Mouse (Mus musculus) heart, postnatal 36 days (tissue): ENCODE data around the gene Rsu1. TPM values are rescaled to one million over a fixed set of nuclear protein-coding genes. Genes with fewer than 3 reads are reported as not detected.

Source experiments
- DNase-seq, 2 experiments: peaks; one replicate each; pipeline ENCODE4 v3.0.0; 2021 to 2022
- intact Hi-C: fragments of 180-260 bp; cut with DNase I; formaldehyde crosslinking; loops from one replicate; pipeline ENCODE4 v1.15.1; 2025
- total RNA-seq, 2 experiments: library from RNA; stranded (reverse); gene quantifications; 2 replicates each; pipeline ENCODE4 v1.2.3; 2021

Gene Rsu1
- total RNA-seq, 2 experiments from 2014 or later: 52.3 to 56.0 TPM

DNA sequence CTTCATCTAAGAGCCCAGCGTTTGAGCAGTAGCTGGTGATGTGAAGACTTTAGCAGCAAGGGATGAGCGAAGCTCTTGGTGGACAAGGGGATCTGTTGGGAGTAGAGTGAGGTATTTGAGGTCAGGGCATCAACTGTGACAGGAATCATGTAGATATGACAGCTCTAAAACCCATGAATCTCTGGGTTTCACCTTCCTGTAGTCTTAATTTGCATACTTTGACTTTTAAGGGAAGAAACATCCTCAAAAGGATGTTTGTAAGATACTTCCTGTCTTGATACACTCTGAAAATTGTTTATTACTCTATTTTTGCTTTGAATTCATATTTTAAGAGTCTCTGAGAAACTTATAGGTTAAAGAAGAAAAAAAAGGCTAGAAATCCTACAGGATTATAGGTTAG is 183.4 kb downstream of the Rsu1 start:
- no peak for DNase-seq
- intact Hi-C loops: no loop called here

DNA sequence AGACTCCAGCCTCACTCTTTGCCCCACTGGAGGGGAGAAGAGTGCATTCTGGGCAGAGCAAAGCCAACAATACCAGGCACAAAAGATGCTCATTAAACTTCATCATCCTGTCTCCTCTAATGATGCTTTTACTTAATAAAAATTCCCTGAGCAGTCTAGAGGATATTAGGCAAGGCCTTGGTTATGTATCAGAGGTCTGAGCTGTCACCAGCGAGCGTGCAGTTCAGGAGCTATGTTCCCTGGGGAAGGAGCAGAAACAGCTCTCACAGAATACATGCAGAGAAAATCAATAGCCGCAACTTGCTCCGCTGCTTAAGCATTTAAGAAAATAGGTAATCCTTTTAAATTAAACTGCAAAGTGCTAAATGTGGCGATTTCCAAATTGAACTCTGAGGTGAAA is 187.0 kb downstream of the Rsu1 start:
- intact Hi-C loops: no loop called here
- no peak for DNase-seq

DNA sequence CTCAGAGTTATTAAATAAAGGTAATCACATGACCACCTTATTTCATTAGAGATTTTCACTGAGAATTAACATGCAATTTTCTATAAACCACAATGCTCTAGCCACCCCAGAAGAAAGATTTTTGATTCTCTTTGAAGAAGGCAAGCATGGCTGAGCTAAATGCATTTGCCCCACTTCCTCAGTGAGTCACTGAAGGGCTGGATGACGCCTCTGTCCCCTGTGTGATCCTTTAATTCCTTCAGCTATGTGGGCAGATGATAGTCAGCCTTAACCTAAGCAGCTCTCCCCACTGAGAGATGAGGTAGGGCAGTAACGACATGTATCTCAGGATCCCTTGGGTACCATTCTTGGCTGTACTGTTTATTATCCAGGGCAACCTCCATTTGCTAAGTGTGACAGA is 190.7 kb downstream of the Rsu1 start:
- intact Hi-C loops: no loop called here
- DNase-seq: no peak

DNA sequence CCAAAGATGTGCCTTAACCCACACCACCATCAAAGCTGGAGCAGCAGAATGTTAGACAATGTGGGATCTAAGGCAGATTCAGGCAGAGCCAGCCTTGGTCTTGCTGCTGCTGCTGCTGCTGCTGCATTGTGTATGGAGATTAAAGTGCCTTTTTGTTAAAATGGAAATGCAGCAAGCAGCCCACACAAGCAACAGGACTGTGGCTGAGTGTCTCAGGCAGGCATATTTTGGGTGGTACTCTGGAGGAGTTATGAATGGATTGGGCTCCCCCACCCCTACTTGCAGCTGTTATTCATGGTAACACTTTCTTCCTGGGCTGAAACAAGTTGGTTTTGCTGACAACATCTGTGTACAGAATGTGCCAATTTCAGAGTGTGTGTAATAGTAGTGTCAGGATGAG is 199.0 kb downstream of the Rsu1 start:
- intact Hi-C loops: no loop called here
- DNase-seq: no peak

DNA sequence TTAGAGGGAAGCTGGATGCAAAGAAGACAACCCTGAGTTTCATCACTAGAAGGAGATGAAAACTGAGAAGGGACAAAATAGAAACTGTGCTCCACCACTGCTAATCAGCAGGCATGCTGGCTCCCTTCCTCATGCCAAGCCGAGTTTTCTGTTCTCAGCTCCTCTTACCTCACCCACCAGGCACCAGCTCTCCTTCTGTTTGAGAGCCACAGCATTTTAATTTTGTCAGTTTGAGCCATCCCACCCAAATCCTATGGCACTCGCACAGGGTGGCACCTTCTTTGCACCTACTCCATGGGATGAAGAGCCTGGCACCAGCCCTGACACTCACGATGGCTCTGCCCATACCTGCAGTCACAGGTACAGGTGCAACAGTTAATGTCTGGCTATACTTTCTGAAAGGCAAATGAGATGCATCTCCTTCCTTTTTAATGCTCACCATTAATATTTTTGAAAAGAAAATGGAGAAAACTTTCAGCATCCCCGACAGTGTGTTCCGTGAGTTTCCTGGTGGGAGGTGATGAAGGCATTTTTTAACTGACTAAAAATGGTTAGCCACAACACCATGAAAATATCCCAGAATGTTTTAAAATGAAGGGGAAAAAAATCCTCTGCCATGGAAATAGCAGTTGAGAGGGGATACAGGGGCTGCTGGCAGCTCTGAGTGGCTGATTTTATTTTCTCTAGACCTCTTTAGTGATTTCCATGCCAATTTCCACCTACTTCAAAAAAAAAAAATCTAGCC is 210.6 kb downstream of the Rsu1 start:
- intact Hi-C loops: no loop called here
- no peak for DNase-seq

DNA sequence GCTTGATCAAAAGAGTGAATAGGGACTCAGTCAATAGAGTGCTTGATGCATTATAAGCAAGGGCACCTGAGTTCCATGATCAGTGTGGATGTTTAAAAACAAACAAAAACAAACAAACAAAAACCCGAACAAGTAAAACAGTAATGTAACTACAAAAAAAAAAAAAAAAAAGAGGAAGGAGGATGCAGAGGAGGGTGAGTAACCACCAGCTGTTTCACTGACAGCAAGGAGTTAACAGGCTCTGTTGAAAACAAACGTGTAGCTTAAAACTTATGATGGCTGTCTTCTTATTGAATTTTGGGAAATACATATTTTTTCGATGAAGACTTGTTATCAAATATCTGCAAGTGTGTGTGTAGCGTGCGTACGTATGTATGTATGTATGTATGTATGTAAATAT is 222.6 kb downstream of the Rsu1 start:
- intact Hi-C loops: no loop called here
- DNase-seq: no peak

DNA sequence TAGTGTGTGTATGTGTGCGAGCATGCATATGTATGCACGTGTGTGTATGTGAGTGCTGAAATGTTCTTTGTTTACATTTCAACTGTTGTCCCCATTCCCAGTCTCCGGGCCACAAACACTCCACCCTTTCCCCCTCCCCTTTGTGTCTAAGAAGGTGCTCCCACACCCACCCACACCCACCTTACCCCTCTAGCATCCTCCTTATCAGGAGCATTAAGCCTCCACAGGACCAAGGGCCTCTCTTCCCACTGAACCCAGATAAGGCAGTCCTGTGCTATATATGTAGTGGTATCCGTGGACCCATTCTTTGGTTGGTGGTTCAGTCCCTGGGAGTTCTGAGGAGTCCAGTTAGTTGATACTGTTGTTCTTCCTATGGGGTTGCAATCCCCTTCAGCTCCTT is 226.7 kb downstream of the Rsu1 start:
- no peak for DNase-seq
- intact Hi-C loops: no loop called here

DNA sequence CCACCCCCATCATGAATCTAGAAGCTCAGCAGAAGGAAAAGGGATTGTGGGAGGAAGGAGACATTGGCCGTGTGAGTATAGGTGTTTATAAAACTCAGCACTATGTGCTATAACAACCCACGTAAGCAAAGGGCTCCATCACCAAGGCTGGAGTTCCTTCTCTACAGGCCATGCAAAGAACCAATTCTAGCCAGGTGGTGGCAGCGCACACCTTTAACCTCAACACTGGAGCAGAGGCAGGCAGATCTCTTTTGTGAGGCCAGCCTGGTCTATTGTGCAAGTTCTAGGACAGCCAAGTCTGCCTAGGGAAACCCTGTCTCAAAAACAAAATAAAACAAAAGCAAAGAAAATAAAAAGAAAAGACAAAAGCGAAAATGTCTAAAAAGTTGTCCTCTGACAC is 231.4 kb downstream of the Rsu1 start:
- intact Hi-C loops: no loop called here
- DNase-seq: no peak

DNA sequence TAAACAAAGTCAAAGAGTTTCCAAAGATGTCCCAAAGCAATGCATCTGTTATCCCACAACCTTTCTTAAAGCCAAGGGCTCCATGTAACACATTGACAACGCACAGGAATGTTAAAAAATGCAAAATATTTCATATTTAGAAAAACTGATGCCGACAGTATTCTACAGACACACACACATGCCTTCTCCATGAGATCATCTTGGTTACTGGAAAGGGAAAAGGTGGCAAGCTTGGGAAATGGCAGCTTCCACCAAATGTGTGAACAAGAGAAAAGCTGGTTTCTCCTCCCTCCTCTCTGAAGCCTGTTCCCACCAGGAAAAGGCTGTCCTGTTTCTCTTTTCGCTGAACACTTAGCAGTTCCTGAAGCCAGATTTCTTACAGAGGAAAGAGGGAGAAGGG is 232.4 kb downstream of the Rsu1 start:
- intact Hi-C loops: no loop called here
- DNase-seq: no peak

Other genes with a start within 250 kb of the Rsu1 start
- gene Cubn, start 220.4 kb upstream of the Rsu1 start, total RNA-seq: under 1 TPM; 0.72 to 0.76 TPM